Mouse (Mus musculus): ENCODE data around the gene Cdc5l. TPM values are rescaled to one million over a fixed set of nuclear protein-coding genes. Genes with fewer than 3 reads are reported as not detected.

The Cdc5l gene
- total and polyA plus RNA-seq, 2 experiments from 2014 or later: 19.6 to 31.5 TPM

DNA sequence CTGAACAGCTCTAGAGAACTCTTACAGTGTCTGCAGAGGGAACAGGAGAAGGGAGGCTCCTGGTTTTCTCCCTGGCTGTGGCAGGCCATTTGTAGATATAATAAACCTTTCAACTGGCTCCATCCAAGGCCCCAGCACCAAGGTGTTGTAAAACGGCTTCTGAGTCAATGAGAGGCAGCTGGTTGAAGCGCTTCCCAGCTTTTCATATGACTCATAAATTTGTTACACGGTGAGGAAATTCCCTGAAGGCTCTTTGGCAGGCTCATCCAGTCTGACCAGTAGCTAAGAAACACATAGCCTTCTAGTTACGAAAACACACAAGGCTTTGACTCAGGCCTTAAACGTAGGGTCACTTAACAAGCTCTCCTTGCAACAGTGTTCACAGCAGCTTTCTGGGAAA, 74.1 kb downstream of the Cdc5l start:
- no peaks in the 10 kb centered on the region for H3K36me3 ChIP-seq (replicated peaks; ENCODE audit: control insufficient read depth, insufficient read depth, low read length)
- H3K27ac ChIP-seq (ENCODE audit: low read depth): no peak overlapping the region
- no peak overlapping the region for H3K9ac ChIP-seq (replicated peaks; ENCODE audit: low read depth, low read length)
- ATAC-seq (ENCODE audit: insufficient read depth, low read depth) (no peak), DNase-seq (ENCODE audit: low spot score) (peak; percentile 7)
- 0 out of 2 replicates have a peak, but pooled peaks cover 8% of the 10 kb centered on the region for H3K27me3 ChIP-seq (ENCODE audit: control insufficient read depth, insufficient read depth, low read length)
- no peaks in the 10 kb centered on the region for H3K4me1 ChIP-seq (ENCODE audit: control insufficient read depth, insufficient read depth)
- 57% methylated on average over 5 of the region's 5 CpGs for WGBS
- H3K4me3 ChIP-seq (ENCODE audit: low read depth, low read length): no peak overlapping the region
- TF ChIP-seq CTCF (IDR thresholded peaks at IDR 0.05; ENCODE audit: low read depth): no peak
- no peak for TF ChIP-seq EP300 (IDR thresholded peaks at IDR 0.05; ENCODE audit: low read depth)
- H3K4me2 ChIP-seq (ENCODE audit: low read depth, low read length): no peak overlapping the region
- no peaks in the 10 kb centered on the region for H3K9me3 ChIP-seq (replicated peaks; ENCODE audit: control insufficient read depth, low read length)

- Histone ChIP-seq H3K4me1 (ENCODE audit: control insufficient read depth, insufficient read depth) (no peaks in the 10 kb centered on the region), H3K36me3 (replicated peaks; ENCODE audit: control insufficient read depth, insufficient read depth, low read length) (no peaks in the 10 kb centered on the region), H3K9ac (replicated peaks; ENCODE audit: low read depth, low read length) (no peak overlapping the region), H3K4me3 (ENCODE audit: low read depth, low read length) (no peak overlapping the region), H3K27ac (ENCODE audit: low read depth) (no peak overlapping the region), H3K4me2 (ENCODE audit: low read depth, low read length) (no peak overlapping the region), H3K27me3 (ENCODE audit: control insufficient read depth, insufficient read depth, low read length) (0 out of 2 replicates have a peak, but pooled peaks cover 4% of the 10 kb centered on the region), H3K9me3 (replicated peaks; ENCODE audit: control insufficient read depth, low read length) (no peaks in the 10 kb centered on the region)
- TF ChIP-seq CTCF (IDR thresholded peaks at IDR 0.05; ENCODE audit: low read depth): no peak
- TF ChIP-seq EP300 (IDR thresholded peaks at IDR 0.05; ENCODE audit: low read depth): no peak
- no peak for DNase-seq (ENCODE audit: low spot score)
- no peak for ATAC-seq (ENCODE audit: insufficient read depth, low read depth)
- 72% methylated on average over 9 of the region's 9 CpGs for WGBS
Observed at GRCm38 (mm10) chr17:45356431-45356830, 77.1 kb downstream of the Cdc5l start.

- H3K9me3 ChIP-seq (replicated peaks; ENCODE audit: control insufficient read depth, low read length): 0 out of 2 replicates have a peak, but pooled peaks cover 8% of the 10 kb centered on the region
- H3K9ac ChIP-seq (replicated peaks; ENCODE audit: low read depth, low read length): no peak overlapping the region
- no peaks in the 10 kb centered on the region for H3K4me1 ChIP-seq (ENCODE audit: control insufficient read depth, insufficient read depth)
- DNase-seq (ENCODE audit: low spot score): no peak
- H3K27ac ChIP-seq (ENCODE audit: low read depth): no peak overlapping the region
- H3K36me3 ChIP-seq (replicated peaks; ENCODE audit: control insufficient read depth, insufficient read depth, low read length): no peaks in the 10 kb centered on the region
- TF ChIP-seq CTCF (IDR thresholded peaks at IDR 0.05; ENCODE audit: low read depth) (no peak), EP300 (IDR thresholded peaks at IDR 0.05; ENCODE audit: low read depth) (no peak)
- no peak overlapping the region for H3K4me2 ChIP-seq (ENCODE audit: low read depth, low read length)
- no peak overlapping the region for H3K4me3 ChIP-seq (ENCODE audit: low read depth, low read length)
- no peaks in the 10 kb centered on the region for H3K27me3 ChIP-seq (ENCODE audit: control insufficient read depth, insufficient read depth, low read length)
- ATAC-seq (ENCODE audit: insufficient read depth, low read depth): no peak
- WGBS: 86% methylated on average over 4 of the region's 4 CpGs
Observed at GRCm38 (mm10) chr17:45347951-45348350, 85.6 kb downstream of the Cdc5l start.

Other genes with a start within 250 kb of the Cdc5l start
- not detected in 2 replicates for gene Spats1, start 41.7 kb upstream of the Cdc5l start, total RNA-seq (2014; rRNA removed; ENCODE audit: low replicate concordance)
- gene Spats1, start 41.7 kb upstream of the Cdc5l start, polyA plus RNA-seq (2015; fragmentation: Nextera tagmentation; extraction: Ambion mirVana): 1.0 TPM in 2 replicates
- gene Aars2, start 73.1 kb upstream of the Cdc5l start, total RNA-seq (2014; rRNA removed; ENCODE audit: low replicate concordance): 25.6 and 33.7 TPM in 2 replicates
- gene Aars2, start 73.1 kb upstream of the Cdc5l start, polyA plus RNA-seq (2015; fragmentation: Nextera tagmentation; extraction: Ambion mirVana): 13.9 and 15.0 TPM in 2 replicates
- gene Tcte1, start 89.7 kb upstream of the Cdc5l start, total RNA-seq (2014; rRNA removed; ENCODE audit: low replicate concordance): not detected in 2 replicates
- 0.11 TPM in 1 of 2 replicates, not detected in the other for gene Tcte1, start 89.7 kb upstream of the Cdc5l start, polyA plus RNA-seq (2015; fragmentation: Nextera tagmentation; extraction: Ambion mirVana)
- gene Tmem151b, start 115.9 kb upstream of the Cdc5l start, total RNA-seq (2014; rRNA removed; ENCODE audit: low replicate concordance): 0.73 and 0.95 TPM in 2 replicates
- gene Tmem151b, start 115.9 kb upstream of the Cdc5l start, polyA plus RNA-seq (2015; fragmentation: Nextera tagmentation; extraction: Ambion mirVana): 0.04 and 0.16 TPM in 2 replicates
- 1.2 and 3.0 TPM in 2 replicates for gene Nfkbie, start 122.0 kb upstream of the Cdc5l start, total RNA-seq (2014; rRNA removed; ENCODE audit: low replicate concordance)
- gene Nfkbie, start 122.0 kb upstream of the Cdc5l start, polyA plus RNA-seq (2015; fragmentation: Nextera tagmentation; extraction: Ambion mirVana): 1.7 and 1.9 TPM in 2 replicates
- 87.8 and 137 TPM in 2 replicates for gene Slc35b2, start 130.1 kb upstream of the Cdc5l start, total RNA-seq (2014; rRNA removed; ENCODE audit: low replicate concordance)
- 64.8 and 68.3 TPM in 2 replicates for gene Slc35b2, start 130.1 kb upstream of the Cdc5l start, polyA plus RNA-seq (2015; fragmentation: Nextera tagmentation; extraction: Ambion mirVana)
- gene Hsp90ab1, start 139.5 kb upstream of the Cdc5l start, total RNA-seq (2014; rRNA removed; ENCODE audit: low replicate concordance): 716 and 846 TPM in 2 replicates
- gene Hsp90ab1, start 139.5 kb upstream of the Cdc5l start, polyA plus RNA-seq (2015; fragmentation: Nextera tagmentation; extraction: Ambion mirVana): 756 and 767 TPM in 2 replicates
- gene Slc29a1, start 165.9 kb upstream of the Cdc5l start, total RNA-seq (2014; rRNA removed; ENCODE audit: low replicate concordance): 236 and 368 TPM in 2 replicates
- 105 and 107 TPM in 2 replicates for gene Slc29a1, start 165.9 kb upstream of the Cdc5l start, polyA plus RNA-seq (2015; fragmentation: Nextera tagmentation; extraction: Ambion mirVana)
- gene Mymx, start 168.4 kb upstream of the Cdc5l start, total RNA-seq (2014; rRNA removed; ENCODE audit: low replicate concordance): not detected in 2 replicates
- not detected in 2 replicates for gene Mymx, start 168.4 kb upstream of the Cdc5l start, polyA plus RNA-seq (2015; fragmentation: Nextera tagmentation; extraction: Ambion mirVana)
- gene Capn11, start 225.6 kb upstream of the Cdc5l start, total RNA-seq (2014; rRNA removed; ENCODE audit: low replicate concordance): 0.43 and 0.76 TPM in 2 replicates
- gene Capn11, start 225.6 kb upstream of the Cdc5l start, polyA plus RNA-seq (2015; fragmentation: Nextera tagmentation; extraction: Ambion mirVana): not detected in 2 replicates